Mouse (Mus musculus): ENCODE measurements at regions not wholly inside any gene's neighbourhood (a gene's known extent, or its start where the extent isn't known, plus 50 kb on each side); places are given as distances from the start of the nearest gene placed in this dataset.

DNA sequence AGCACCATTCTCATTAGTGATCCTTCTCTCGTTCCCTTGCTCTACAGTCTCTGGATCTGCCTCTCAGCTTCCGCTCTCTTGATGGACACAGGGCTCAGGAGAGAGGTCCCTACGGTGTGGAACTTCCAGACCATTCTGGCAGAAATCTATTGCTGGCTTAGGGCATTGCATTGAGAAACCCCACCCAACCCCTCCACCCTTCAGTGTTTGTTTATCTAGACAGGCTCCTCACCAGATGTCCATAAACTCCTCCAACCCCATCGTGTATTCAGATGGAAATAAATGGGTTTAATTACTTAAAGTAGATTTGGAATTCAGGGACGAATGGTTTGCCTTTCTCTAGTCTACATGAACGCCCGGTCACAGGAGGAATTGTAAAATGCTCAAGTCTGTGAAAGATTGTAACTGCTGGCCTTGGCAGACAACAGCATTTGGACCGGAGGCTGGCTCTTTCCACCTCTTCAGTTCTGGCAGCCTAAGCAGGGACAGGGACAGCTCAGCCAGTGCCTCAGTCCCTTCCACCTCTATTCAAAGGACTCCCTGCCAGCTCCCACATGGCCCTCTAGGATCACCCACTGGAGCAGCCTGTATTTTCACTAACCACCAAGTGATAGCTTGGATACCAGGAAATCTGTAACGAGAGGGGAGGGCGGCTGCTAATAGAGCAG, 74.0 kb upstream of the Rbfox1 start:
- TF ChIP-seq CTCF (conservative IDR thresholded peaks at IDR 0.05; ENCODE audit: insufficient read depth, insufficient read length, low read depth, low read length) = no peak
- TF ChIP-seq POLR2A (IDR thresholded peaks at IDR 0.05; ENCODE audit: low read depth, low read length) = no peak
